Mouse (Mus musculus) MN1 (cell line): Measurements from ENCODE around the gene Mdk.

Experiments used
- DNase-seq: peaks from one replicate; pipeline ENCODE4 v3.0.0-alpha.2; 2016; ENCODE audit warnings: low spot score

The Mdk gene

GRCm38 (mm10) chr2:91913328-91914110 is 18.6 kb downstream of the Mdk start:
- no peak for DNase-seq

GRCm38 (mm10) chr2:91912616-91913015 is 19.5 kb downstream of the Mdk start:
- DNase-seq, result peak; percentile 40

- DNase-seq, result no peak
Measured at GRCm38 (mm10) chr2:91906141-91906540, 26.0 kb downstream of the Mdk start.

GRCm38 (mm10) chr2:91904618-91905307 is 27.3 kb downstream of the Mdk start:
- DNase-seq, result no peak

GRCm38 (mm10) chr2:91903171-91903925 is 28.7 kb downstream of the Mdk start:
- DNase-seq, result no peak

- DNase-seq, result no peak
Measured at GRCm38 (mm10) chr2:91902336-91902735, 29.8 kb downstream of the Mdk start.

GRCm38 (mm10) chr2:91900431-91900830 is 31.7 kb downstream of the Mdk start:
- no peak for DNase-seq

GRCm38 (mm10) chr2:91899141-91899540 is 33.0 kb downstream of the Mdk start:
- no peak for DNase-seq

- DNase-seq, result no peak
Measured at GRCm38 (mm10) chr2:91897968-91898367, 34.1 kb downstream of the Mdk start.

- DNase-seq, result no peak
Measured at GRCm38 (mm10) chr2:91895401-91895800, 36.7 kb downstream of the Mdk start.

- DNase-seq, result no peak
Measured at GRCm38 (mm10) chr2:91894716-91895115, 37.4 kb downstream of the Mdk start.

- DNase-seq, result no peak
Measured at GRCm38 (mm10) chr2:91884616-91885015, 47.5 kb downstream of the Mdk start.

- no peak for DNase-seq
Measured at GRCm38 (mm10) chr2:91883961-91884360, 48.1 kb downstream of the Mdk start.
